Mouse (Mus musculus): ENCODE measurements around the gene Nlrp3.

- no peak for TF ChIP-seq ZC3H11A (IDR thresholded peaks at IDR 0.05; ENCODE audit: borderline replicate concordance, low read depth, low read length)
- TF ChIP-seq CHD2 (IDR thresholded peaks at IDR 0.05; ENCODE audit: low read depth, low read length), result no peak
- no peak for TF ChIP-seq ZNF384 (IDR thresholded peaks at IDR 0.05; ENCODE audit: low read depth, low read length)
- no peak for TF ChIP-seq MAFK (IDR thresholded peaks at IDR 0.05; ENCODE audit: insufficient read depth, low read depth, low read length)
- TF ChIP-seq HCFC1 (IDR thresholded peaks at IDR 0.05; ENCODE audit: borderline replicate concordance, insufficient read depth, low read length), result no peak
Observed at GRCm38 (mm10) chr11:59596950-59597349, 55.6 kb downstream of the Nlrp3 start.

Data from ES-E14 (cell line).